Mouse (Mus musculus): Measurements from ENCODE around the gene Pald1.

Gene Pald1

DNA sequence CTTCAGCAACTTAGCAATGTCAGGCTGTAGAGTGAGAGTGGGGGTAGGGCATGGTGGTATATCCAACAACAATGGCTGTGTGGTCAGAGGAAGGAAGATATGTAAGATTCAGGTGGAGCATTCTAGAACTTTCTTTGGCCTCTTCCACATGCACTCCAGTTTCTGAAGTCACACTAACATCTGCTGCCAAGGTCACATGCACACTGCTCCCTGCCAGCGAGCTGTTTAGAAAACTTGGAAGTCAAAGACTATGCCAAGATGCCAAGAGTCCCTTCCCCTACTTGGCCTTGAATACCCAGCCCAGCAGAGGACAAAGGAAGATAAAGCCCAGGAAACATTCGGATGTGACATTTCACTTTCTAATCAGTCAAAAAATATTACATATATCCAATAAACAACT lies 19.6 kb upstream of the Pald1 start:
- DNase-seq (ENCODE audit: low read depth, low spot score): no peak

DNA sequence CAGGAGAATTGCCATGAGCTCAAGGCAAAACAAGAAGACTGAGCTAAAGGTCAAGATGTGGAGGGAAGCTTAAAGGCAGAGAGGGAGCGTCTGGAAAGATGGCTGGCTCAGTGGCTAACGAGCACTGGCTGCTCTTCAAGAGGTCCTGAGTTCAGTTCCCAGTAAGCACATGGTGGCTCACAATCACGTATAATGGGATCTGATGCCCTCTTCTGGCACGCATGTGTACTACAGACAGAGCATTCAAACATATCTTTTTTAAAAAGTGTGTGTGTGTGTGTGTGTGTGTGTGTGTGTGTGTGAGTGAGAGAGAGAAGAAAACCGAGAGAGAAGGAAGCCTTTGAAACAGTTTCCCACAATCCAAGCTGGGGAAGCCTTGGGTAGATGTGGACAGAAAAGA lies 19.1 kb upstream of the Pald1 start:
- DNase-seq (ENCODE audit: low read depth, low spot score): peak; percentile 26

DNA sequence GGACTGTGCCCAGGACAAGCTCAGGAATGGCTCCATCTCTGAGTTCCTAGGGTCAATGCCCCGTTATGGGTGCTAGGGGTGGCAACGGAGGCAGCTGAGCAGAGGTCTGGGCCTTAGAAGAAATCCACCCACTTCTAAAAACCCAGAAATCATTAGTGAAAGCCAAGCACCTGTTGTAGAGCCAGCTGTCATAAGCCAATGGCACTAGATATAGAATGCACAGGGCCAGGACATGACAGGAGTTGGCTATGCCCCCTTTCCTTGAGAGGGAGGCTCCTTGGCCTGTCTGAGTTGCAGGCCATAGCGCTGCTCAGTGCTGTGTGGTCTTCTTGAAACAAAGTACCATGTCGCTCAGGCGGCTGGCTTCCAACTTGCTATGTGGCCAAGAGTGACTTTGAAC lies 17.1 kb upstream of the Pald1 start:
- DNase-seq (ENCODE audit: low read depth, low spot score): no peak

- DNase-seq (ENCODE audit: low read depth, low spot score): peak; percentile 91
Observed at GRCm38 (mm10) chr10:61399156-61399734, 15.9 kb upstream of the Pald1 start.

GRCm38 (mm10) chr10:61398125-61398524 lies 14.8 kb upstream of the Pald1 start:
- DNase-seq (ENCODE audit: low read depth, low spot score): no peak

- DNase-seq (ENCODE audit: low read depth, low spot score): peak; percentile 24
Observed at GRCm38 (mm10) chr10:61394476-61395136, 11.3 kb upstream of the Pald1 start.

GRCm38 (mm10) chr10:61392584-61392983 lies 9.3 kb upstream of the Pald1 start:
- DNase-seq (ENCODE audit: low read depth, low spot score): no peak

DNA sequence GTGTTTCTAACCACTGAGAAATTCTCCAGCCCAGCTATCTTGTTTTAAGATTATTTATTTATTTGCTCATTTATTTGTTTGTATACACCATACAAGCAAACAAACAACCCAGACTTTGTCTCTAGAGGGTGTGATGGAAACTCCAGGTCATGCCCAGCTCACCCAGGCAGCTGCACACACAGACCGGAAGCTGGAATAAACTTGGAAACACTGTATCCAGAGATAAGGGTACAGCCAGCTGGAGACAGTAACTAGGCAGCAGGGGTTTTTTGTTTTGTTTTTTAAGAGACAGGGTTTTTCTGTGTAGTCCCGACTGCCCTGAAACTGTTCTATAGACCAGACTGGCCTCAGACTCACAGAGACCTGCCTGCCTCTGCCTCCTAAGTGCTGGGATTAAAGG lies 6.8 kb upstream of the Pald1 start:
- DNase-seq (ENCODE audit: low read depth, low spot score): no peak

DNA sequence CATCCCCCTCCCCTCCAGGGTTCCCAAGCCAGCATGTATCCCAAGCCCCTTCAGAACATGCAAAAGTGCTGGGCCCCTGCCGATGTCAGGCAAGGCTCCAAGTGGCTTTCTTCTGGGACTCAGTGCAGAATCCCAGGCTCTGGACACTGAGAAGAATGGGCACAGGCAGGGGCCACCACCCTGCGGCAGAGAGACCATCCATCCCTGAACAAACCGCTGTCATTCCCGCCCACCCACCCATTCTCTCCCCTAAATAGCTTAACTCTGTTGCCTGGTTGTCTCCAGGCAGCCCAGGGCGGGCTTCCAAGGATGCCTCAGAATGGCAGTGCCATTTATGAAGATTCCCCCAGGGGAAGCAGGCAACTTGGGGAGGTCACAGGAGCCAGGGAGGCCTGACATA lies 5.7 kb upstream of the Pald1 start:
- DNase-seq (ENCODE audit: low read depth, low spot score): no peak

DNA sequence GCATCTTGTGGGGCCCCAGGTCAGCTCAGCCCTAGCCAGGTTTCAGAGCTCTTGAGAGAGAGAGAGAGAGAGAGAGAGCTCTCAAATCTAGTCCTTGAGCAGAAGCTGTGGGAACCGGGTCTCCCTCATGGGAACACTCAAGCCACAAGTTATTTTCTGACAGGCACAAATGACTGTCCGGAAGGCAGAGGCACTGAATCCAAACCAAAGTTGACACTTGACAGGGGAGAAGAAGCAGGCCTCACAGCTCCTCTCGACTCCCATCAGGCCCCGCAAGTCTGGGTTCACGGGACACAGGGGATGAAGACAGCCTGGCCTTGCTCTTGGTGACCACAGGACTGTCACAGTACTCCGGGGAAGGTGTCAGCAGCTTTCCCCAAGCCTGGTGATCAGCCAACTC lies 3.0 kb upstream of the Pald1 start:
- DNase-seq (ENCODE audit: low read depth, low spot score): no peak

DNA sequence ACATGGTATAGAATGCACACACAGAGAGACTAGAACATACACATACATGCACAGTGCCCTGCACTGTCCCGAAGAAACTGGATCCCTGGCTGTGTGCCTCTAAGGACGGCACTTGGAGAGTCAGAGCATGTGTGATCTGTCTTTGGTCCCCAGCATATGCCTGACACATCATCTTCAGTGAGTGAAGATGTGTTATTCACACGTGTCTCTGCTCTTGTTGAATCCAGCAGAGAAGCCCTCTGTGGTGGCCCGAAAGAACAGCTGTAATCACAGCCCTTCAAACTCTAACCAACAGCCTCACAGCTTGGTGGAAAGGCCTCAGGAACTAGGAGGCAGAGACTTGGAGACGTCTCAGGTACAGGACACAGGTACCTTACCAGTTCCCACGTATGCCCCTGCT lies 1.8 kb upstream of the Pald1 start:
- no peak for DNase-seq (ENCODE audit: low read depth, low spot score)

DNA sequence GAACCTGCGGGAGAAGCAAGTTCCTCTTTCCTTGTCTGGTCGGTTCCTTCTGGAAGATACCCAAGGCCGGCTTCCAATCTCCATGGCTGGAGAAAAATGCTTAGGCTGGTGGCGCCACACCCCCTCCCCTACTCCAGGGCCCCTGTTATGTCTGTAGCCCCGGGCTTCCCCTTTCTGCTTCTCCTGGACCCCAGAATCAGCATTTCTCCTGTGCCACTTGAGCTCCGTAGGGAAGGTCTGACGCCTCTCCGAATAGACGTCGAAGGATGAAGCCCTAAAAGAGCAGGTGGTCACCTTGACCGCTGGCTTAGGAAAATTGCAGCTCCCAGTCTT lies 351 bp upstream of the Pald1 start:
- DNase-seq (ENCODE audit: low read depth, low spot score): no peak

DNA sequence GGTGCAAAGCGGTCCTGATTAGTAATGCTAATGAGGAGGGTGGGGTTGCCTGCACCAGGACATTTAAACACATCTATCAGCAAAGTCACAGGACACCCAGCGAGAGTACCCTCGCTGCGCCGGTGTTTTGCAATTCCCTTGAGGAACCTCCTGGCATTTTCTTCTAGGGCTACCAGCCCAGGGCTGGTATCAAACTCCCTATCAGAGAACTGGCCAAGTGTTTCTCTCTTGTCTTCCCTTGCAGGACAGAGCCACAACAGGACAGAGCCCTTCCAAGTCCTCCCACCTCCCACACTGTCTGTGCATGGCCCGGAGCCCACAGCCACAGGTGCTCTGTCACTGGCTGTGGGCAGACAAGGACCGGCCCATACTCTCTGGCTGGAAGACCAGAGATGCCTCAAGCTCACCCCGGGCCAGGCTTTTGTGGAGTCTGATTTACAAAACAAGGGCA lies 1.0 kb downstream of the Pald1 start:
- DNase-seq (ENCODE audit: low read depth, low spot score): peak; percentile 23

DNA sequence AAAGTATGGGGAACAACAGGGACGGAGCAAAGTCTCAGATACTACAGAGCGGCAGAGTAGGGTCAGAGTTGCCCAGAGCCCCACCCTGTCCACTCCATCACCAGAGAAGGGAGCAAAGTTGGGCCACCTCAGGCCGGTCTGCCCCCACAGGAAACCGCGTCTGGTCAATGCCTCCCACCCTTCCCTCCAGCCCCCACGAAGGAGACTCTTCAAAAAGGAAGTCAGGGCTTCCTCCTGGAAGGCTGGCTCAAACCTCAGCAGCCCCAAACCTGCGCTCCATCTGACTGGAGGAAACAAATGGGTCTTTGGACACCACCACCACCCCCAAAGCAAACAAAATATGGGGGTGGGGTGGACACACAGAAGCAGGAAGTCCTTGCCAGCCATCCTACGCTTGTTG lies 1.5 kb downstream of the Pald1 start:
- no peak for DNase-seq (ENCODE audit: low read depth, low spot score)

- no peak for DNase-seq (ENCODE audit: low read depth, low spot score)
Observed at GRCm38 (mm10) chr10:61380186-61380585, 3.1 kb downstream of the Pald1 start.

- no peak for DNase-seq (ENCODE audit: low read depth, low spot score)
Observed at GRCm38 (mm10) chr10:61379340-61380040, 3.8 kb downstream of the Pald1 start.

- DNase-seq (ENCODE audit: low read depth, low spot score): no peak
Observed at GRCm38 (mm10) chr10:61378698-61379097, 4.6 kb downstream of the Pald1 start.

- DNase-seq (ENCODE audit: low read depth, low spot score): no peak
Observed at GRCm38 (mm10) chr10:61378050-61378449, 5.3 kb downstream of the Pald1 start.

GRCm38 (mm10) chr10:61374771-61375481 lies 8.4 kb downstream of the Pald1 start:
- no peak for DNase-seq (ENCODE audit: low read depth, low spot score)

GRCm38 (mm10) chr10:61374076-61374475 lies 9.3 kb downstream of the Pald1 start:
- DNase-seq (ENCODE audit: low read depth, low spot score): no peak

- DNase-seq (ENCODE audit: low read depth, low spot score): no peak
Observed at GRCm38 (mm10) chr10:61372585-61372923, 10.8 kb downstream of the Pald1 start.

GRCm38 (mm10) chr10:61371884-61372584 lies 11.3 kb downstream of the Pald1 start:
- DNase-seq (ENCODE audit: low read depth, low spot score): no peak

Measured in 3T3-L1 (cell line).